ENCODE assay signal across 11 mouse cellular contexts in genomic region chr17:62818821-62819220, GRCm38 (mm10).
DNase-seq lines count a peak whose midpoint lies in the region; ATAC-seq lines count a peak whose summit lies in the region.
"Had no signal": no experiment of that assay in that cellular context is flagged by ENCODE, and none has a peak within 500 bp of the region (broad histone marks: within the 10 kb centered on the region; RNA-seq: fewer than 3 reads in every experiment).

No protein-coding gene starts in this region.

- no peak for DNase-seq in midbrain, embryonic 11.5 days (ENCODE audit: low spot score, missing footprints)
- peak; percentile 49 for DNase-seq in hindbrain, embryonic 10.5 days (ENCODE audit: low spot score)
- peak; percentile 47 for DNase-seq in thymus, postnatal 25 days
- DNase-seq in adipocyte (ENCODE audit: low spot score): no peak
- DNase-seq in c-Kit-positive CD71-positive TER-119-positive erythroid progenitor cells, embryonic 14.5 days (ENCODE audit: low spot score): no peak
- DNase-seq: gastrocnemius, adult 2 months had no signal

- peak overlapping the region; percentile 13 for H3K4me2 ChIP-seq in midbrain, embryonic 12.5 days (replicated peaks)
- H3K4me2 ChIP-seq in midbrain, embryonic 11.5 days: no peak overlapping the region; the same call in 1 of the 2 replicates
- H3K4me2 ChIP-seq in limb, embryonic 13.5 days (replicated peaks): peak overlapping the region; percentile 46

- H3K9me3 ChIP-seq in midbrain, embryonic 12.5 days: no peaks in the 10 kb centered on the region
- H3K9me3 ChIP-seq in midbrain, embryonic 11.5 days (ENCODE audit: control insufficient read depth, low read length): no peaks in the 10 kb centered on the region
- H3K9me3 ChIP-seq in hindbrain, embryonic 10.5 days: no peaks in the 10 kb centered on the region
- H3K9me3 ChIP-seq in limb, embryonic 13.5 days: no peaks in the 10 kb centered on the region

- ATAC-seq in midbrain, embryonic 12.5 days (ENCODE audit: low FRiP score, low read depth): no peak
- no peak for ATAC-seq in midbrain, embryonic 11.5 days (ENCODE audit: low FRiP score)
- ATAC-seq in limb, embryonic 13.5 days (ENCODE audit: low FRiP score, low read depth): peak; percentile 31
- ATAC-seq: Patski had no signal

- H3K4me3 ChIP-seq in midbrain, embryonic 12.5 days: no peak overlapping the region
- H3K4me3 ChIP-seq in midbrain, embryonic 11.5 days (ENCODE audit: low read depth, low read length): no peak overlapping the region
- no peak overlapping the region for H3K4me3 ChIP-seq in hindbrain, embryonic 10.5 days
- peak overlapping the region; percentile 1; the same call in 1 of the 2 replicates for H3K4me3 ChIP-seq in limb, embryonic 13.5 days
- H3K4me3 ChIP-seq: gastrocnemius, adult 2 months had no signal

- H3K36me3 ChIP-seq in midbrain, embryonic 12.5 days: no peaks in the 10 kb centered on the region
- H3K36me3 ChIP-seq in midbrain, embryonic 11.5 days (ENCODE audit: control insufficient read depth, insufficient read depth, low read length): no peaks in the 10 kb centered on the region
- no peaks in the 10 kb centered on the region for H3K36me3 ChIP-seq in hindbrain, embryonic 10.5 days
- H3K36me3 ChIP-seq in limb, embryonic 13.5 days: no peaks in the 10 kb centered on the region

- H3K9ac ChIP-seq in midbrain, embryonic 12.5 days (replicated peaks): 0 out of 2 replicates have a peak overlapping the region, but pooled peaks have one; percentile 1
- no peak overlapping the region for H3K9ac ChIP-seq in midbrain, embryonic 11.5 days (ENCODE audit: low read length)
- H3K9ac ChIP-seq in limb, embryonic 13.5 days: peak overlapping the region; percentile 39; the same call in 1 of the 2 replicates
- H3K9ac ChIP-seq: liver, embryonic 14.5 days had no signal

- peaks cover 7% of the 10 kb centered on the region; the same call in 1 of the 2 replicates for H3K27me3 ChIP-seq in midbrain, embryonic 12.5 days
- H3K27me3 ChIP-seq in midbrain, embryonic 11.5 days (ENCODE audit: control insufficient read depth, insufficient read depth, low read length): no peaks in the 10 kb centered on the region
- no peaks in the 10 kb centered on the region for H3K27me3 ChIP-seq in hindbrain, embryonic 10.5 days (ENCODE audit: insufficient read depth, poor library complexity, severe bottlenecking)
- H3K27me3 ChIP-seq in limb, embryonic 13.5 days: no peaks in the 10 kb centered on the region
- H3K27me3 ChIP-seq: Patski had no signal

- WGBS in midbrain, embryonic 12.5 days: 11% methylated on average over 8 of the region's 8 CpGs
- 9% methylated on average over 8 of the region's 8 CpGs for WGBS in midbrain, embryonic 11.5 days
- WGBS in hindbrain, embryonic 10.5 days: 8% methylated on average over 8 of the region's 8 CpGs
- 6% methylated on average over 8 of the region's 8 CpGs for WGBS in limb, embryonic 13.5 days

- no peak overlapping the region for H3K27ac ChIP-seq in midbrain, embryonic 12.5 days (replicated peaks)
- H3K27ac ChIP-seq in midbrain, embryonic 11.5 days (ENCODE audit: low read depth, low read length): no peak overlapping the region
- H3K27ac ChIP-seq in hindbrain, embryonic 10.5 days: peak overlapping the region; percentile 35
- 0 out of 2 replicates have a peak overlapping the region, but pooled peaks have one; percentile 15 for H3K27ac ChIP-seq in limb, embryonic 13.5 days
- H3K27ac ChIP-seq: gastrocnemius, adult 2 months; kidney, postnatal 0 days; liver, embryonic 14.5 days had no signal

- peaks cover 48% of the 10 kb centered on the region for H3K4me1 ChIP-seq in midbrain, embryonic 12.5 days
- peaks cover 24% of the 10 kb centered on the region for H3K4me1 ChIP-seq in midbrain, embryonic 11.5 days (ENCODE audit: control insufficient read depth, insufficient read depth, low read length)
- peaks cover 66% of the 10 kb centered on the region for H3K4me1 ChIP-seq in hindbrain, embryonic 10.5 days (replicated peaks)
- H3K4me1 ChIP-seq in limb, embryonic 13.5 days: peaks cover 67% of the 10 kb centered on the region

Comparison
In these comparisons a context has a peak if more than half of its experiments do, and no peak if none do; other contexts are left out.
1. H3K27ac ChIP-seq: peak in hindbrain, embryonic 10.5 days (single experiment) and limb, embryonic 13.5 days (single experiment); none in midbrain, embryonic 12.5 days (single experiment) and midbrain, embryonic 11.5 days (single experiment).
2. DNase-seq: peak in hindbrain, embryonic 10.5 days (single experiment) and thymus, postnatal 25 days (single experiment); none in midbrain, embryonic 11.5 days (single experiment), adipocyte (single experiment) and c-Kit-positive CD71-positive TER-119-positive erythroid progenitor cells, embryonic 14.5 days (single experiment).